Mouse (Mus musculus): Measurements from ENCODE around the gene Lurap1l. TPM values are rescaled to one million over a fixed set of nuclear protein-coding genes. Genes with fewer than 3 reads are reported as not detected.

Lurap1l gene
- 0.02 and 0.13 TPM in 2 replicates for polyA plus RNA-seq (2012; rRNA removed)

GRCm38 (mm10) chr4:80910481-80910870 lies at the start of gene Lurap1l:
Gene Lurap1l, plus strand, starts transcription at chr4:80910646.
- no peaks in the 10 kb centered on the region for H3K27me3 ChIP-seq (ENCODE audit: control insufficient read depth, insufficient read depth, low read length)
- H3K4me3 ChIP-seq (ENCODE audit: control insufficient read depth, low read depth, low read length) = peak within 1 kb of the TSS; percentile 84
- H3K4me1 ChIP-seq (ENCODE audit: control insufficient read depth, insufficient read depth, low read length) = peaks cover 9% of the 10 kb centered on the region
- no peaks in the 10 kb centered on the region for H3K36me3 ChIP-seq (ENCODE audit: control insufficient read depth, insufficient read depth, low read length)
- TF ChIP-seq CTCF (IDR thresholded peaks at IDR 0.05; ENCODE audit: control insufficient read depth, insufficient read depth, insufficient replicate concordance, low read depth, low read length) = no peak
- no peak for TF ChIP-seq POLR2A (IDR thresholded peaks at IDR 0.05; ENCODE audit: control insufficient read depth, low read depth, low read length)
- no peak within 1 kb of the TSS for H3K27ac ChIP-seq (ENCODE audit: control insufficient read depth, insufficient read depth, low read depth, low read length)

DNA sequence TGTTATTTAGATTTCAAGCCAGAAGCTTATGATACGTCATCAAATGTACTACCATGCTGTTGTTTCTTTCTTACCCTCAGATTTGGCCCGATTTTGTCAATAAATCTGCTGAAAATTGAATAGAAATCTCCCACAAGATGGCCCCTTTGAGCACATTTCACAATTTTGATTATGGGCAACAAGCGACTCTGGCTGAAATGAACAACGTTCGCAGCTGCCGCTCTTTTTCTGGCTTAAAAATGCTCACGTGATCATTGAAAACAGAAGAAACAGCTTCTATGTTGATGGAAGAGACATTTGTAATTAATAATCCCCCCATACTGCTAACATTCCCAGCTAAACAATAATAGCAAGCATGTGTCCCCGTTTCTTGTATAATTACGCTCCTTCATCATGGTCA lies 47.5 kb upstream of the Lurap1l start:
- H3K27me3 ChIP-seq (ENCODE audit: control insufficient read depth, insufficient read depth, low read length) = no peaks in the 10 kb centered on the region
- H3K4me1 ChIP-seq (ENCODE audit: control insufficient read depth, insufficient read depth, low read length) = peaks cover 6% of the 10 kb centered on the region
- TF ChIP-seq POLR2A (IDR thresholded peaks at IDR 0.05; ENCODE audit: control insufficient read depth, low read depth, low read length) (no peak), CTCF (IDR thresholded peaks at IDR 0.05; ENCODE audit: control insufficient read depth, insufficient read depth, insufficient replicate concordance, low read depth, low read length) (no peak)
- H3K36me3 ChIP-seq (ENCODE audit: control insufficient read depth, insufficient read depth, low read length) = no peaks in the 10 kb centered on the region
- H3K27ac ChIP-seq (ENCODE audit: control insufficient read depth, insufficient read depth, low read depth, low read length) = no peak overlapping the region
- H3K4me3 ChIP-seq (ENCODE audit: control insufficient read depth, low read depth, low read length) = no peak overlapping the region

- TF ChIP-seq CTCF (IDR thresholded peaks at IDR 0.05; ENCODE audit: control insufficient read depth, insufficient read depth, insufficient replicate concordance, low read depth, low read length) = no peak
- TF ChIP-seq POLR2A (IDR thresholded peaks at IDR 0.05; ENCODE audit: control insufficient read depth, low read depth, low read length) = no peak
- Histone ChIP-seq H3K4me3 (ENCODE audit: control insufficient read depth, low read depth, low read length) (no peak overlapping the region), H3K27me3 (ENCODE audit: control insufficient read depth, insufficient read depth, low read length) (no peaks in the 10 kb centered on the region), H3K36me3 (ENCODE audit: control insufficient read depth, insufficient read depth, low read length) (no peaks in the 10 kb centered on the region), H3K27ac (ENCODE audit: control insufficient read depth, insufficient read depth, low read depth, low read length) (no peak overlapping the region), H3K4me1 (ENCODE audit: control insufficient read depth, insufficient read depth, low read length) (peaks cover 6% of the 10 kb centered on the region)
Measured at GRCm38 (mm10) chr4:80863906-80864305, 46.5 kb upstream of the Lurap1l start.

- H3K4me3 ChIP-seq (ENCODE audit: control insufficient read depth, low read depth, low read length) = no peak overlapping the region
- H3K27me3 ChIP-seq (ENCODE audit: control insufficient read depth, insufficient read depth, low read length) = no peaks in the 10 kb centered on the region
- no peak overlapping the region for H3K27ac ChIP-seq (ENCODE audit: control insufficient read depth, insufficient read depth, low read depth, low read length)
- H3K4me1 ChIP-seq (ENCODE audit: control insufficient read depth, insufficient read depth, low read length) = peaks cover 6% of the 10 kb centered on the region
- no peaks in the 10 kb centered on the region for H3K36me3 ChIP-seq (ENCODE audit: control insufficient read depth, insufficient read depth, low read length)
- TF ChIP-seq CTCF (IDR thresholded peaks at IDR 0.05; ENCODE audit: control insufficient read depth, insufficient read depth, insufficient replicate concordance, low read depth, low read length) (no peak), POLR2A (IDR thresholded peaks at IDR 0.05; ENCODE audit: control insufficient read depth, low read depth, low read length) (no peak)
Measured at GRCm38 (mm10) chr4:80864511-80864922, 45.9 kb upstream of the Lurap1l start.

- no peaks in the 10 kb centered on the region for H3K27me3 ChIP-seq (ENCODE audit: control insufficient read depth, insufficient read depth, low read length)
- H3K27ac ChIP-seq (ENCODE audit: control insufficient read depth, insufficient read depth, low read depth, low read length) = no peak overlapping the region
- no peaks in the 10 kb centered on the region for H3K36me3 ChIP-seq (ENCODE audit: control insufficient read depth, insufficient read depth, low read length)
- no peak overlapping the region for H3K4me3 ChIP-seq (ENCODE audit: control insufficient read depth, low read depth, low read length)
- TF ChIP-seq CTCF (IDR thresholded peaks at IDR 0.05; ENCODE audit: control insufficient read depth, insufficient read depth, insufficient replicate concordance, low read depth, low read length) (no peak), POLR2A (IDR thresholded peaks at IDR 0.05; ENCODE audit: control insufficient read depth, low read depth, low read length) (no peak)
- peaks cover 6% of the 10 kb centered on the region for H3K4me1 ChIP-seq (ENCODE audit: control insufficient read depth, insufficient read depth, low read length)
Measured at GRCm38 (mm10) chr4:80866065-80866464, 44.4 kb upstream of the Lurap1l start.

GRCm38 (mm10) chr4:80869598-80869997 lies 40.8 kb upstream of the Lurap1l start:
- Histone ChIP-seq H3K4me3 (ENCODE audit: control insufficient read depth, low read depth, low read length) (no peak overlapping the region), H3K27ac (ENCODE audit: control insufficient read depth, insufficient read depth, low read depth, low read length) (no peak overlapping the region), H3K27me3 (ENCODE audit: control insufficient read depth, insufficient read depth, low read length) (no peaks in the 10 kb centered on the region), H3K4me1 (ENCODE audit: control insufficient read depth, insufficient read depth, low read length) (peaks cover 3% of the 10 kb centered on the region), H3K36me3 (ENCODE audit: control insufficient read depth, insufficient read depth, low read length) (no peaks in the 10 kb centered on the region)
- TF ChIP-seq POLR2A (IDR thresholded peaks at IDR 0.05; ENCODE audit: control insufficient read depth, low read depth, low read length) (no peak), CTCF (IDR thresholded peaks at IDR 0.05; ENCODE audit: control insufficient read depth, insufficient read depth, insufficient replicate concordance, low read depth, low read length) (no peak)

DNA sequence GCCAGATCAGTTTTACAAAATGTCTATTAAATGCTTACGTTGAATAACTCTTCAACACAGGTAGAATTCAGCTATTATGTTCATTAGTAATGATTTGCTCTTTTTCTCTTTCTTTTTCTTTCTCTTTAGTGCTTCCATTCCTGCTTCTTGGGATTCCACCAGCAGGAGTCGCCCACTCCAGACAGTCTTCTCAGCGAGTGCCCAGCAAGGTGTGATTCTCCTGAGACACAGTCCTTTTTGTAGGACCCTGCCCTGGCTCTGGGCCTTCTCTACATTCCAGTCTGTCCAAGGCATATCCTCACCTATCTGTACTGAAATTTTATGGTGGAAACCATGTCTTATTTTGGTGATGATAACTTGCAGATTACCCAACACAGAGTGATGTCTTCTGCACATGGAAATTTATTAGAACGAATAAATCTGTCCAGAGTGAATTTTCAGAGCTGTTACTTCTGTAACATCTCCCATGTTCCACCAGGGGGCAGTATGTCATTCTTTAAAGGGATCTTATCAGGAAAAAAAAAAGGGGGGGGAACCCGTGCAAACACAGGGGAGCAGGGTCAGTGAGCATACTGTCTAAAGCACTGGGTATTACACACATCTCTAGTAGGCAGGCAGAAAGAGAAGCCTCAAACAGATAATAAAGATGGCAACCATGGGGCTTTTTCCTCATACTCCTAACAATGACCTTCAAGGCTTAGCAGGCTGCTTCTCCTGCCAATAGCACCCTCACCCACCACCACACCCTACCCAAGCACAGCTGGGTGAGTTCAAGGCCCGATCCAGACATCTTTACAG lies 37.4 kb upstream of the Lurap1l start:
- Histone ChIP-seq H3K27ac (ENCODE audit: control insufficient read depth, insufficient read depth, low read depth, low read length) (no peak overlapping the region), H3K4me3 (ENCODE audit: control insufficient read depth, low read depth, low read length) (no peak overlapping the region), H3K27me3 (ENCODE audit: control insufficient read depth, insufficient read depth, low read length) (no peaks in the 10 kb centered on the region), H3K36me3 (ENCODE audit: control insufficient read depth, insufficient read depth, low read length) (no peaks in the 10 kb centered on the region), H3K4me1 (ENCODE audit: control insufficient read depth, insufficient read depth, low read length) (no peaks in the 10 kb centered on the region)
- no peak for TF ChIP-seq CTCF (IDR thresholded peaks at IDR 0.05; ENCODE audit: control insufficient read depth, insufficient read depth, insufficient replicate concordance, low read depth, low read length)
- no peak for TF ChIP-seq POLR2A (IDR thresholded peaks at IDR 0.05; ENCODE audit: control insufficient read depth, low read depth, low read length)
